Mouse (Mus musculus): ENCODE results near the gene Gm21317. TPM values are rescaled to one million over a fixed set of nuclear protein-coding genes. Genes with fewer than 3 reads are reported as not detected.
"Not testable (repeated sequence)": the region's sequence is repeated elsewhere in the genome, so short reads cannot be mapped to it uniquely, and the experiment has no call there.

The Gm21317 gene
- not detected for total RNA-seq (2022)

- not testable (repeated sequence) for DNase-seq (ENCODE audit: low spot score)
These were observed at the start of gene Gm21317 for GRCm38 (mm10) chrY:82224927-82225326. Gene Gm21317, plus strand, starts transcription at chrY:82225227.
